Comparison of ENCODE assay signal across 18 mouse cellular contexts in genomic region chr8:49595501-49595900, GRCm38 (mm10).
A peak's percentile ranks its signal among the peaks of the same experiment; 100 is the strongest.
DNase-seq lines count a peak whose midpoint lies in the region; ATAC-seq and TF ChIP-seq lines count a peak whose summit lies in the region.
"Had no signal": no experiment of that assay in that cellular context is flagged by ENCODE, and none has a peak within 500 bp of the region (broad histone marks: within the 10 kb centered on the region; RNA-seq: fewer than 3 reads in every experiment).

No protein-coding gene starts in this region.

- H3K36me3 ChIP-seq in midbrain, embryonic 14.5 days (ENCODE audit: control insufficient read depth, insufficient read depth, low read length), result no peaks in the 10 kb centered on the region
- H3K36me3 ChIP-seq in midbrain, embryonic 11.5 days (ENCODE audit: control insufficient read depth, insufficient read depth, low read length), result no peaks in the 10 kb centered on the region
- H3K36me3 ChIP-seq: embryonic facial prominence, embryonic 10.5 days; G1E; heart, embryonic 12.5 days; hindbrain, embryonic 15.5 days had no signal

- peak; percentile 6 to 38 for DNase-seq in cerebellum, adult 2 months
- DNase-seq in cerebellum, adult 9-11 months, result no peak
- peak; percentile 24 to 26 for DNase-seq in cerebellum, postnatal 36 days
- no peak for DNase-seq in cerebellum, adult 18-20 months
- peak; percentile 23 for DNase-seq in midbrain, embryonic 14.5 days
- no peak for DNase-seq in midbrain, embryonic 11.5 days (ENCODE audit: low spot score, missing footprints)
- DNase-seq: adrenal gland, adult 8-10 months; adrenal gland, postnatal 36 days; B cell, adult 2 months; gastrocnemius, postnatal 14 days had no signal

- ATAC-seq in midbrain, embryonic 14.5 days (ENCODE audit: low FRiP score, low TSS enrichment), result no peak
- no peak for ATAC-seq in midbrain, embryonic 11.5 days (ENCODE audit: low FRiP score)
- ATAC-seq in granulocyte monocyte progenitor cell, adult 5-6 weeks (replicated peaks; ENCODE audit: poor library complexity, severe bottlenecking), result no peak
- ATAC-seq: CD4-positive, CD25-positive, alpha-beta regulatory T cell, adult 4 months; forebrain, embryonic 16.5 days; intestine, embryonic 16.5 days had no signal

- no peaks in the 10 kb centered on the region for H3K4me1 ChIP-seq in cerebellum, adult 2 months (ENCODE audit: control insufficient read depth, insufficient read depth, low read length)
- no peaks in the 10 kb centered on the region for H3K4me1 ChIP-seq in midbrain, embryonic 14.5 days (ENCODE audit: control insufficient read depth, insufficient read depth, low read length)
- no peaks in the 10 kb centered on the region for H3K4me1 ChIP-seq in midbrain, embryonic 11.5 days (ENCODE audit: control insufficient read depth, insufficient read depth, low read length)
- H3K4me1 ChIP-seq: embryonic facial prominence, embryonic 10.5 days; heart, embryonic 12.5 days had no signal

- no peak for TF ChIP-seq CTCF in cerebellum, adult 2 months (IDR thresholded peaks at IDR 0.05; ENCODE audit: borderline replicate concordance, insufficient read depth, low read depth, low read length)

- no peak overlapping the region for H3K4me2 ChIP-seq in midbrain, embryonic 14.5 days (ENCODE audit: low read length)
- H3K4me2 ChIP-seq in midbrain, embryonic 11.5 days, result no peak overlapping the region
- H3K4me2 ChIP-seq: heart, embryonic 12.5 days; hindbrain, embryonic 15.5 days had no signal

- no peak for TF ChIP-seq POLR2A in cerebellum, adult 2 months (IDR thresholded peaks at IDR 0.05; ENCODE audit: borderline replicate concordance, insufficient read depth, low read length)

- no peak overlapping the region for H3K9ac ChIP-seq in midbrain, embryonic 14.5 days (replicated peaks; ENCODE audit: low read length)
- no peak overlapping the region for H3K9ac ChIP-seq in midbrain, embryonic 11.5 days (ENCODE audit: low read length)
- H3K9ac ChIP-seq: heart, embryonic 12.5 days; hindbrain, embryonic 15.5 days had no signal

- H3K27me3 ChIP-seq in cerebellum, adult 2 months (ENCODE audit: control insufficient read depth, insufficient read depth, low read length), result no peaks in the 10 kb centered on the region
- no peaks in the 10 kb centered on the region for H3K27me3 ChIP-seq in midbrain, embryonic 14.5 days (ENCODE audit: control insufficient read depth, insufficient read depth, low read length)
- H3K27me3 ChIP-seq in midbrain, embryonic 11.5 days (ENCODE audit: control insufficient read depth, insufficient read depth, low read length), result no peaks in the 10 kb centered on the region
- H3K27me3 ChIP-seq: heart, embryonic 12.5 days; hindbrain, embryonic 15.5 days had no signal

- no peaks in the 10 kb centered on the region for H3K9me3 ChIP-seq in midbrain, embryonic 14.5 days (ENCODE audit: control insufficient read depth, low read length)
- no peaks in the 10 kb centered on the region for H3K9me3 ChIP-seq in midbrain, embryonic 11.5 days (ENCODE audit: control insufficient read depth, low read length)
- H3K9me3 ChIP-seq: embryonic facial prominence, embryonic 10.5 days; G1E; heart, embryonic 12.5 days; hindbrain, embryonic 15.5 days had no signal

- WGBS in cerebellum, adult 2 months, result 5% methylated on average over 2 of the region's 2 CpGs
- WGBS in midbrain, embryonic 14.5 days, result 65% methylated on average over 2 of the region's 2 CpGs
- 60% methylated on average over 2 of the region's 2 CpGs for WGBS in midbrain, embryonic 11.5 days

- H3K27ac ChIP-seq in cerebellum, adult 2 months (ENCODE audit: insufficient read depth, low read length), result no peak overlapping the region
- no peak overlapping the region for H3K27ac ChIP-seq in midbrain, embryonic 14.5 days (replicated peaks; ENCODE audit: low read depth, low read length)
- no peak overlapping the region for H3K27ac ChIP-seq in midbrain, embryonic 11.5 days (ENCODE audit: low read depth, low read length)
- H3K27ac ChIP-seq: embryonic facial prominence, embryonic 10.5 days; hindbrain, embryonic 15.5 days had no signal

- H3K4me3 ChIP-seq in cerebellum, adult 2 months (replicated peaks; ENCODE audit: insufficient read depth, low read depth, low read length), result no peak overlapping the region
- no peak overlapping the region for H3K4me3 ChIP-seq in midbrain, embryonic 14.5 days (replicated peaks; ENCODE audit: low read depth, low read length)
- H3K4me3 ChIP-seq in midbrain, embryonic 11.5 days (ENCODE audit: low read depth, low read length), result no peak overlapping the region
- H3K4me3 ChIP-seq: embryonic facial prominence, embryonic 10.5 days; heart, embryonic 12.5 days; hindbrain, embryonic 15.5 days had no signal

Comparison
In these comparisons a context has a peak if more than half of its experiments do, and no peak if none do; other contexts are left out.
1. DNase-seq: peak in cerebellum, adult 2 months (2 of 2), cerebellum, postnatal 36 days (2 of 2) and midbrain, embryonic 14.5 days (single experiment); none in cerebellum, adult 9-11 months (single experiment), cerebellum, adult 18-20 months (0 of 2) and midbrain, embryonic 11.5 days (single experiment).